In the genomic region with DNA sequence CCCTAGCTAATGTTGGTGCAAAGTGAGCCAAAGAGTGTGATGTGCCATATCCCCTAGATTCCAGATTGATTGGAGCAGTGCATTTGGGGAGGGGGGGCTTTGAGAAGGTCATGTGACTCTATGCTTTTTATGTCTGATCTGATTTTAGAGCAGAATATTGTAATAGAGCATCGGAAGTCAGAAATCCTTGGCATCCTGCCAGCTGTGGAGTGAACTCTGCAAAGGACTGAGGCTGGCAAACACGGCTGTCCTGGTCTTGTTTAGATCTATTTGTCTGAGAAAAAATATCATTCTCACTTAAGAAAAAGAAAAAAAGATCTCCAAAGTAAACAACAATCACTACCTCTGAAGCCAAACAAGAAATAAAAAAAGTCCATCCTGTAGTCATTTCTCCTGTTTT, we compare ENCODE assay signal across 23 mouse cellular contexts.
DNase-seq lines count a peak whose midpoint lies in the region; ATAC-seq and TF ChIP-seq lines count a peak whose summit lies in the region.
"Had no signal": no experiment of that assay in that cellular context is flagged by ENCODE, and none has a peak within 500 bp of the region (broad histone marks: within the 10 kb centered on the region; RNA-seq: fewer than 3 reads in every experiment).

No protein-coding gene starts in this region.

- no peaks in the 10 kb centered on the region for H3K9me3 ChIP-seq in lung, postnatal 0 days (ENCODE audit: low read length)
- H3K9me3 ChIP-seq: forebrain, embryonic 12.5 days; heart, embryonic 15.5 days; limb, embryonic 13.5 days; liver, embryonic 12.5 days; lung, embryonic 15.5 days; midbrain, embryonic 12.5 days; neural tube, embryonic 12.5 days had no signal

- no peaks in the 10 kb centered on the region for H3K4me1 ChIP-seq in lung, postnatal 0 days (ENCODE audit: insufficient read depth, low read depth, low read length)
- H3K4me1 ChIP-seq: forebrain, embryonic 12.5 days; heart, embryonic 15.5 days; limb, embryonic 13.5 days; liver, embryonic 12.5 days; lung, embryonic 15.5 days; midbrain, embryonic 12.5 days; neural tube, embryonic 12.5 days had no signal

- 40% methylated on average over 2 of the region's 2 CpGs for WGBS in lung, postnatal 0 days

- H3K9ac ChIP-seq in lung, postnatal 0 days (replicated peaks; ENCODE audit: low read depth) = no peak overlapping the region
- H3K9ac ChIP-seq: forebrain, embryonic 12.5 days; heart, embryonic 15.5 days; hindbrain, embryonic 14.5 days; limb, embryonic 13.5 days; liver, embryonic 12.5 days; lung, embryonic 15.5 days; midbrain, embryonic 12.5 days; neural tube, embryonic 12.5 days had no signal

- ATAC-seq in lung, postnatal 0 days = no peak
- ATAC-seq: activated CD4-positive, CD25-positive, alpha-beta regulatory T cell, adult 4 months; liver, embryonic 12.5 days had no signal

- H3K27me3 ChIP-seq in lung, postnatal 0 days (replicated peaks; ENCODE audit: insufficient read depth, low read length) = no peaks in the 10 kb centered on the region
- H3K27me3 ChIP-seq: forebrain, embryonic 12.5 days; heart, embryonic 15.5 days; limb, embryonic 13.5 days; liver, embryonic 12.5 days; lung, embryonic 15.5 days; midbrain, embryonic 12.5 days; neural tube, embryonic 12.5 days had no signal

- TF ChIP-seq CTCF in lung, postnatal 0 days (IDR thresholded peaks at IDR 0.05) = no peak

- peak; percentile 4 for DNase-seq in adrenal gland, adult 2 months
- DNase-seq in adrenal gland, postnatal 4 days (ENCODE audit: low spot score in 2 of 2) = no peak
- DNase-seq in gastrocnemius, postnatal 10 days = peak; percentile 16
- DNase-seq in gastrocnemius, postnatal 25 days = no peak
- peak; percentile 5 for DNase-seq in lung, postnatal 14 days
- DNase-seq in lung, postnatal 0 days (ENCODE audit: low spot score) = no peak
- peak; percentile 6 for DNase-seq in adrenal gland, postnatal 14 days
- DNase-seq in layer of hippocampus, postnatal 10 days (ENCODE audit: low spot score in 2 of 2) = no peak
- DNase-seq: cerebellum, adult 2 months; heart, postnatal 36 days; kidney, adult 2 months; kidney, postnatal 14 days; layer of hippocampus, postnatal 36 days had no signal

- H3K4me2 ChIP-seq in lung, postnatal 0 days (replicated peaks; ENCODE audit: low read depth, low read length) = no peak overlapping the region
- H3K4me2 ChIP-seq: forebrain, embryonic 12.5 days; heart, embryonic 15.5 days; hindbrain, embryonic 14.5 days; limb, embryonic 13.5 days; liver, embryonic 12.5 days; lung, embryonic 15.5 days; midbrain, embryonic 12.5 days; neural tube, embryonic 12.5 days had no signal

- no peak overlapping the region for H3K27ac ChIP-seq in lung, postnatal 0 days (ENCODE audit: low read length)
- H3K27ac ChIP-seq: forebrain, embryonic 12.5 days; heart, embryonic 15.5 days; hindbrain, embryonic 14.5 days; layer of hippocampus, adult 2 months; limb, embryonic 13.5 days; liver, embryonic 12.5 days; lung, embryonic 15.5 days; midbrain, embryonic 12.5 days; neural tube, embryonic 12.5 days had no signal

- H3K36me3 ChIP-seq in lung, postnatal 0 days (ENCODE audit: insufficient read depth, low read length) = no peaks in the 10 kb centered on the region
- H3K36me3 ChIP-seq: forebrain, embryonic 12.5 days; heart, embryonic 15.5 days; limb, embryonic 13.5 days; liver, embryonic 12.5 days; lung, embryonic 15.5 days; midbrain, embryonic 12.5 days; neural tube, embryonic 12.5 days had no signal

- H3K4me3 ChIP-seq in lung, postnatal 0 days (ENCODE audit: low read depth, low read length) = no peak overlapping the region
- H3K4me3 ChIP-seq: forebrain, embryonic 12.5 days; heart, embryonic 15.5 days; layer of hippocampus, adult 2 months; limb, embryonic 13.5 days; liver, embryonic 12.5 days; lung, embryonic 15.5 days; midbrain, embryonic 12.5 days; neural tube, embryonic 12.5 days had no signal

- TF ChIP-seq EP300 in lung, postnatal 0 days (IDR thresholded peaks at IDR 0.05) = no peak

Comparison
In these comparisons a context has a peak if more than half of its experiments do, and no peak if none do; other contexts are left out.
1. DNase-seq: peak in adrenal gland, adult 2 months (single experiment), gastrocnemius, postnatal 10 days (single experiment), lung, postnatal 14 days (single experiment) and adrenal gland, postnatal 14 days (single experiment); none in adrenal gland, postnatal 4 days (0 of 2), gastrocnemius, postnatal 25 days (single experiment), lung, postnatal 0 days (single experiment) and layer of hippocampus, postnatal 10 days (0 of 2).